ENCODE assay signal across 9 mouse cellular contexts in genomic region chr17:28580396-28580795, GRCm38 (mm10). TPM values are rescaled to one million over a fixed set of nuclear protein-coding genes. Genes with fewer than 3 reads are reported as not detected.
A peak's percentile ranks its signal among the peaks of the same experiment; 100 is the strongest.
DNase-seq lines count a peak whose midpoint lies in the region; ATAC-seq lines count a peak whose summit lies in the region.
"Had no signal": no experiment of that assay in that cellular context is flagged by ENCODE, and none has a peak within 500 bp of the region (broad histone marks: within the 10 kb centered on the region; RNA-seq: fewer than 3 reads in every experiment).

No protein-coding gene starts in this region.

- H3K36me3 ChIP-seq in splenic B cell, adult 2 months (ENCODE audit: control insufficient read depth, insufficient read depth, low read length, poor library complexity, severe bottlenecking), result no peaks in the 10 kb centered on the region

- peak; percentile 66 for DNase-seq in CD4-positive, CD25-positive, alpha-beta regulatory T cell, adult 2 months (ENCODE audit: low read depth, low spot score)
- peak; percentile 42 for DNase-seq in 3134 (ENCODE audit: extremely low read depth, insufficient read length, low spot score)
- peak; percentile 69 for DNase-seq in adrenal gland, postnatal 25 days
- DNase-seq in hindlimb bud, embryonic 11.5 days (ENCODE audit: extremely low spot score, low read depth, low spot score), result peak; percentile 74
- DNase-seq in lung, adult 18-20 months, result peak; percentile 26 to 42
- peak; percentile 60 for DNase-seq in splenic B cell, adult 2 months (ENCODE audit: low read depth, low spot score)
- no peak for DNase-seq in cerebellum, adult 11 months

- no peaks in the 10 kb centered on the region for H3K27me3 ChIP-seq in splenic B cell, adult 2 months (ENCODE audit: control insufficient read depth, insufficient read depth, low read length, poor library complexity, severe bottlenecking)

- ATAC-seq in CD4-positive, CD25-positive, alpha-beta regulatory T cell, adult 4 months, result no peak

RNA-seq across cellular contexts. Expression of gene Lhfpl5, which starts 5.0 kb away (rescaled TPM):
- polyA plus RNA-seq in CD4-positive, CD25-positive, alpha-beta regulatory T cell, adult 4 months (2017; shearing (Covaris generic)), result 1 to 10 TPM; 1.1 to 1.3 TPM
- total RNA-seq in adrenal gland, postnatal 25 days (2021), result 1.9 and 2.2 TPM in 2 replicates

RNA-seq across cellular contexts. Expression of gene Clps, which starts 19.8 kb away (rescaled TPM):
- not detected for polyA plus RNA-seq in CD4-positive, CD25-positive, alpha-beta regulatory T cell, adult 4 months (2017; shearing (Covaris generic))
- not detected in 2 replicates for total RNA-seq in adrenal gland, postnatal 25 days (2021)

RNA-seq across cellular contexts. Expression of gene Clpsl2, which starts 31.2 kb away (rescaled TPM):
- not detected for polyA plus RNA-seq in CD4-positive, CD25-positive, alpha-beta regulatory T cell, adult 4 months (2017; shearing (Covaris generic))
- not detected in 2 replicates for total RNA-seq in adrenal gland, postnatal 25 days (2021)
- polyA plus RNA-seq: heart, embryonic 16.5 days had no signal

RNA-seq across cellular contexts. Expression of gene Srpk1, which starts 42.1 kb away (rescaled TPM):
- 100 to 1,000 TPM; 204 to 234 TPM for polyA plus RNA-seq in CD4-positive, CD25-positive, alpha-beta regulatory T cell, adult 4 months (2017; shearing (Covaris generic))
- total RNA-seq in adrenal gland, postnatal 25 days (2021), result 60.9 and 76.5 TPM in 2 replicates

RNA-seq across cellular contexts. Expression of gene Armc12, which starts 49.8 kb away (rescaled TPM):
- polyA plus RNA-seq in CD4-positive, CD25-positive, alpha-beta regulatory T cell, adult 4 months (2017; shearing (Covaris generic)), result not detected
- total RNA-seq in adrenal gland, postnatal 25 days (2021), result not detected in 2 replicates
- polyA plus RNA-seq: heart, embryonic 16.5 days had no signal
